Mouse (Mus musculus) limb, embryonic 14.5 days (tissue): ENCODE data around the gene Med20. TPM values are rescaled to one million over a fixed set of nuclear protein-coding genes. Genes with fewer than 3 reads are reported as not detected.

Experiments
- ATAC-seq: fragments of 200-750 bp; cut with Nextera tagmentation; 2 replicates; pipeline ENCODE4 v1.8.0; 2017; ENCODE audit warnings: low read depth, moderate number of reproducible peaks, moderate TSS enrichment; ENCODE audit not compliant: low FRiP score
- DNase-seq: peaks from one replicate; pipeline ENCODE4 v3.0.0-alpha.2; 2015; ENCODE audit warnings: low spot score
- H3K27ac ChIP-seq: fragments of 300-500 bp; sonication (generic); replicated peaks from 2 replicates; pipeline ENCODE4 v1.5.1; 2014; ENCODE audit warnings: low read depth, mild to moderate bottlenecking, low read length, moderate library complexity, mixed read lengths
- H3K27me3 ChIP-seq: fragments of 300-500 bp; sonication (generic); 2 replicates; pipeline ENCODE4 v1.6.1; 2014; ENCODE audit warnings: low read length, mixed read lengths; ENCODE audit not compliant: control insufficient read depth, insufficient read depth
- H3K36me3 ChIP-seq: fragments of 300-500 bp; sonication (generic); 2 replicates; pipeline ENCODE4 v1.6.1; 2014; ENCODE audit warnings: mild to moderate bottlenecking, low read length, moderate library complexity, mixed read lengths; ENCODE audit not compliant: control insufficient read depth, insufficient read depth
- H3K4me1 ChIP-seq: fragments of 300-500 bp; sonication (generic); 2 replicates; pipeline ENCODE4 v1.6.1; 2014; ENCODE audit warnings: antibody characterized with exemption, low read length, mixed read lengths; ENCODE audit not compliant: control insufficient read depth, insufficient read depth
- H3K4me2 ChIP-seq: fragments of 300-500 bp; sonication (generic); replicated peaks from 2 replicates; pipeline ENCODE4 v1.6.1; 2014; ENCODE audit warnings: low read depth, mild to moderate bottlenecking, low read length, moderate library complexity; ENCODE audit not compliant: severe bottlenecking
- H3K4me3 ChIP-seq: fragments of 300-500 bp; sonication (generic); replicated peaks from 2 replicates; pipeline ENCODE4 v1.5.1; 2014; ENCODE audit warnings: low read length
- H3K9ac ChIP-seq: fragments of 300-500 bp; sonication (generic); 2 replicates; pipeline ENCODE4 v1.6.1; 2014; ENCODE audit warnings: mild to moderate bottlenecking, low read depth, low read length, moderate library complexity; ENCODE audit not compliant: severe bottlenecking
- H3K9me3 ChIP-seq: fragments of 300-500 bp; sonication (generic); 2 replicates; pipeline ENCODE4 v1.6.1; 2016; ENCODE audit warnings: low read length; ENCODE audit not compliant: control insufficient read depth
- POLR2A ChIP-seq: fragments of 200-500 bp; IDR thresholded peaks from 2 replicates; pipeline ENCODE4 v1.8.0; 2012; ENCODE audit warnings: inconsistent platforms, mild to moderate bottlenecking, moderate library complexity, borderline replicate concordance; ENCODE audit not compliant: insufficient read depth, insufficient read length; ENCODE audit errors: extremely low read depth
- WGBS: fragments of 180-500 bp; shearing (Covaris S2); extraction: QIAGEN DNeasy Blood & Tissue Kit; methylation state at CpG from one replicate; pipeline ENCODE4 v1.1.7; 2014; 5-methylcytosine and 5-hydroxymethylcytosine counted together
- polyA plus RNA-seq, 2 experiments: library from polyadenylated mRNA; depleted of rRNA in 1 of 2; stranded (reverse) in 1 of 2; unstranded in 1 of 2; fragments of >200 nt; fragmentation: Nextera tagmentation in 1 of 2; extraction: Ambion mirVana in 1 of 2; gene quantifications; 2 replicates each; pipeline versions ENCODE4 v1.2.1 to v1.2.3; 2012 to 2014

The Med20 gene
- polyA plus RNA-seq, 2 experiments, result 50.6 to 59.5 TPM

DNA sequence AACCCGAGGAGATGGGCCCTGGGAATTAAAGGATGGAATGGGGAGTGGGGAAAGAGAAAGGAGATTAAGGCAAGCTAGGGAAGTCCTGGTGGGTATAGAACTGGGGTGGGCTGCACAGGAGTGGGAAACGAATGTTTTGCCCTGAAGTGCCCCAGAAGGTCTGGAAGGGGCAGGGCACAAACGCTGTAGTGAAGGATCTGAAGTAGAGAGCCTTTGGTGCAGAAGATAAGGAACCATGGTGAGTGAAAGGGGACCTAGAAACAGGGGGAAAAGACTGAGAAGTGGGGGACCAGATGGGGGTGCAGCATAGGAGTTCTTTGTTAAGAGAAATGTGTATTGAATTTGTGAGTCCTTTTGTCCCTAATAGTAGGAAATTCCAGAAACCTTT, 19.3 kb downstream of the Med20 start, which contains the start of gene Usp49:
Gene Usp49 (plus strand): TSS at position 13 of the 388 bp plus-strand sequence.
- no peaks in the 10 kb centered on the region for H3K9me3 ChIP-seq
- ATAC-seq, result no peak
- 0% methylated on average over 3 of the region's 3 CpGs for WGBS
- TF ChIP-seq POLR2A, result no peak
- peaks cover 12% of the 10 kb centered on the region for H3K4me1 ChIP-seq
- H3K4me3 ChIP-seq, result peak within 1 kb of the TSS; percentile 67
- no peak for DNase-seq
- no peaks in the 10 kb centered on the region for H3K27me3 ChIP-seq
- H3K4me2 ChIP-seq, result peak within 1 kb of the TSS; percentile 84
- H3K9ac ChIP-seq, result peak within 1 kb of the TSS; percentile 70
- peak within 1 kb of the TSS; percentile 90 for H3K27ac ChIP-seq
- H3K36me3 ChIP-seq, result peaks cover 5% of the 10 kb centered on the region

DNA sequence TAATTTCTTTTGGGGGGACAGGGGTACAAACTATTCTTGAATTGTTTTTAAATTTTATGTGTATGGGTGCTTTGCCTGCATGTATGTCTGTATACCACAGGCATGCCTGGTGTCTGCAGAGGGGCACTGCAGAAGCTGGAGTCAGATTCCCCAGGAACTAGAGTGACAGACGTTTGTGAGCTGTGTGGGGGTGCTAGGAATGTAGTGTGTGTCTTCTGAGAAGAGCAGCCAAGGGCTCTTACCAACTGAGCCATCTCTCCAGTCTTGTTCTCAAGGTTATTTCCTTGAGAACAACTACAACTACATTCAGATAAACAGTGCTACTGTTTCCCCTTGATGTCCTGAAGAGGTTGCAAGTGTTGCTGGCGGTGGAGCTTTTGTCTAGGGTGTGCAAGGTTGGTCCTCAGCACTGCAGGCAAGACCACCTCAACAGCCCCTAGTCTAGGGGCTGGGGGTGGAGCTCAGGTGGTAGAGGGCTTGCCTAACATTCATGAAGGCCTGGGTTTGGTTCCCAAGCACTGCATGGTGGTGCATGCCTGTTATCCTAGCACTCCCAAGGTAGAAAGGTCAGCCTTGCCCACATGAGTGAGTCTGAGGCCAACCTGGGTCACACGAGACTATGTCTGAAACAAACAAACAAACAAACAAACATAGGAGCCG, 20.9 kb downstream of the Med20 start:
- 63% methylated on average over 4 of the region's 4 CpGs for WGBS
- H3K4me1 ChIP-seq, result peaks cover 12% of the 10 kb centered on the region
- H3K4me2 ChIP-seq, result no peak overlapping the region

DNA sequence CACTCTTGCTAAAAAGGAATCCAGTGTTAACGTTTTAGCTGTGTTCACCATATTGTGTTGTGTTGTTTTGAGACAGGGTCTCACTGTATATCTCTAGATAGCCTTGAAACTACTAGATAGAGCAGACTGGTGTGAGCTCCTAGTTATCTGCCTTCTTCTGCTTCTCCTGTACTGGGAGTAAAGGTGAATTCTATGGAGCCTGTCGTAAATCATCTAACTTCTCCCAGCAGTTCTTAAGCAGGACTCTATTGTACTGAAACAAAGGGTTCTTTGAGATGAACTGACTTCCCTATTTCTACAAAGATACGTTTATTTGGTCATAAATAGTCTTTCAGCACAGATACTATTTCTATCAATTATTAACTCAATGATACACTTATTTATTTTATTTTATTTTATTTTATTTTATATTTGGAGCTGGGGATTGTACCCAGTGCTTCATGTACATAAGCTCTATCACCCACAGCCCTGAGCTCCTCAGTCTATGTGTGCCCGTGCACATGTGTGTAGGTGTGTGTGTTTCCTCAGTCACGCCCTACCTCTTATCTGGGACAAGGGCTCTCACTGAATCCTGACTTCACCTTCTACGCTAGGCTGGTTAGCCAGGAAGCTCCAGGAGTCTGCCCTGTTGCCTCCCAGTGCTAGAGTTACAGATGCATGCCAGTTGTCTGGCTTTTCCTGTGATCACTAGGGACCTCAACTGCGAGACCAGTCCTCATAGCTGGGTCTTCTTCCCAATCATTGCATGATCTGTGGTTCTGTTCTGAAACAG, 22.8 kb downstream of the Med20 start:
- Histone ChIP-seq H3K9me3 (no peaks in the 10 kb centered on the region), H3K4me1 (peaks cover 12% of the 10 kb centered on the region), H3K36me3 (peaks cover 4% of the 10 kb centered on the region), H3K27me3 (no peaks in the 10 kb centered on the region), H3K9ac (no peak overlapping the region), H3K4me3 (no peak overlapping the region), H3K27ac (no peak overlapping the region), H3K4me2 (no peak overlapping the region)
- no peak for TF ChIP-seq POLR2A
- 87% methylated on average over 7 of the region's 7 CpGs for WGBS
- DNase-seq (no peak), ATAC-seq (no peak)

More for the DNA sequence above, 20.9 kb downstream of the Med20 start:
- Histone ChIP-seq H3K36me3 (peaks cover 4% of the 10 kb centered on the region), H3K27me3 (no peaks in the 10 kb centered on the region), H3K4me3 (no peak overlapping the region), H3K9me3 (no peaks in the 10 kb centered on the region), H3K9ac (no peak overlapping the region), H3K27ac (no peak overlapping the region)
- TF ChIP-seq POLR2A, result no peak
- ATAC-seq (no peak), DNase-seq (no peak)

DNA sequence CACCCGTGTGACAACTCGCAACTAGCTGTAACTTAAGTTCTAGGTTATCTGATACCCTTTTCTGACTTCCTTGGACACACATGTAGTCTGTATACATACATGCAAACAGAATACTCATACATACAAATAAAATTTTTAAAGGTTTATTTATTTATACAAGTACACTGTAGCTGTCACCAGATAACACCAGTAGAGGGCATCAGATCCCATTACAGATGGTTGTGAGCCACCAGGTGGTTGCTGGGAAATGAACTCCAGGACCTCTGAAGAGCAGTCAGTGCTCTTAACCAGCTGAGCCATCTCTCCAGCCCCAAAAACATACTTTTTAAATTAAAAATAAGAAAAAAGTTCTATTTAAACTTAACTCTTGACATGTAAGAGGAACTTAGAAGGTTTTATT, 31.6 kb downstream of the Med20 start:
- WGBS, result 83% methylated on average over 2 of the region's 2 CpGs
- Histone ChIP-seq H3K27ac (no peak overlapping the region), H3K9me3 (no peaks in the 10 kb centered on the region), H3K4me3 (no peak overlapping the region), H3K27me3 (no peaks in the 10 kb centered on the region), H3K9ac (no peak overlapping the region), H3K4me1 (no peaks in the 10 kb centered on the region), H3K4me2 (no peak overlapping the region), H3K36me3 (no peaks in the 10 kb centered on the region)
- TF ChIP-seq POLR2A, result no peak
- ATAC-seq (no peak), DNase-seq (no peak)

DNA sequence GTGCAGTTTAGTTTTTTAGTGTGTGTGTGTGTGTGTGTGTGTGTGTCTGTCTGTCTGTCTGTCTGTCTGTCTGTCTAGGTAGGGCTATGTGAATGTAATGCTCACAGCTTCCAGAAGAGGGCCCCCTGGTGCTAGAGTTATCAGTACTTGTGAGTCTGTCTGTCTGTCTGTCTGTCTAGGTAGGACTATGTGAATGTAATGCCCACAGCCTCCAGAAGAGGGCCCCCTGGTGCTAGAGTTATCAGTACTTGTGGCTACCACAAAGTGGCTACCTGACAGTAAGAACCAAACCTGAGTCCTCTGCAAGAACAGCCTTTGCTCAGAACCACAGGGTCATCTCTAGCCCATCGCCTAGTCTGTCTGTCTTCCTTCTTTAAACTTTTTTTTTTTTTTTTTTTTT, 35.3 kb downstream of the Med20 start:
- H3K4me3 ChIP-seq, result no peak overlapping the region
- no peak for ATAC-seq
- no peaks in the 10 kb centered on the region for H3K27me3 ChIP-seq
- no peaks in the 10 kb centered on the region for H3K9me3 ChIP-seq
- WGBS, result 71% methylated on average over 1 of the region's 1 CpGs
- no peak for TF ChIP-seq POLR2A
- H3K36me3 ChIP-seq, result no peaks in the 10 kb centered on the region; the same call in 1 of the 2 replicates
- no peak overlapping the region for H3K9ac ChIP-seq
- no peaks in the 10 kb centered on the region for H3K4me1 ChIP-seq
- no peak overlapping the region for H3K4me2 ChIP-seq
- peak; percentile 60 for DNase-seq
- H3K27ac ChIP-seq, result no peak overlapping the region
